Mouse (Mus musculus) stomach, postnatal 0 days (tissue): ENCODE measurements around the gene Snupn. TPM values are rescaled to one million over a fixed set of nuclear protein-coding genes. Genes with fewer than 3 reads are reported as not detected.
A peak's percentile ranks its signal among the peaks of the same experiment; 100 is the strongest.
"Not testable (repeated sequence)": the region's sequence is repeated elsewhere in the genome, so short reads cannot be mapped to it uniquely, and the experiment has no call there.

ENCODE experiments used
- ATAC-seq: fragments of 200-750 bp; cut with Nextera tagmentation; 2 replicates; pipeline ENCODE4 v1.8.0; 2017; ENCODE audit not compliant: low FRiP score, low TSS enrichment
- DNase-seq: peaks from one replicate; pipeline ENCODE4 v3.0.0-alpha.2; 2016; ENCODE audit warnings: low spot score
- H3K27ac ChIP-seq: fragments of 300-500 bp; sonication (generic); replicated peaks from 2 replicates; pipeline ENCODE4 v1.5.1; 2014; ENCODE audit warnings: mild to moderate bottlenecking, control low read depth
- H3K27me3 ChIP-seq: fragments of 300-500 bp; sonication (generic); 2 replicates; pipeline ENCODE4 v1.6.1; 2014; ENCODE audit warnings: low read length; ENCODE audit not compliant: control insufficient read depth, insufficient read depth
- H3K36me3 ChIP-seq: fragments of 300-500 bp; sonication (generic); 2 replicates; pipeline ENCODE4 v1.6.1; 2014; ENCODE audit warnings: low read length, mixed read lengths; ENCODE audit not compliant: control insufficient read depth, insufficient read depth
- H3K4me1 ChIP-seq: fragments of 300-500 bp; sonication (generic); replicated peaks from 2 replicates; pipeline ENCODE4 v1.6.1; 2014; ENCODE audit warnings: antibody characterized with exemption; ENCODE audit not compliant: control insufficient read depth, insufficient read depth
- H3K4me2 ChIP-seq: fragments of 300-500 bp; sonication (generic); replicated peaks from 2 replicates; pipeline ENCODE4 v1.6.1; 2014; ENCODE audit warnings: low read depth, mild to moderate bottlenecking, control low read depth, moderate library complexity
- H3K4me3 ChIP-seq: fragments of 300-500 bp; sonication (generic); 2 replicates; pipeline ENCODE4 v1.5.1; 2014; ENCODE audit warnings: low read depth, low read length, control low read depth
- H3K9ac ChIP-seq: fragments of 300-500 bp; sonication (generic); 2 replicates; pipeline ENCODE4 v1.6.1; 2014; ENCODE audit warnings: mild to moderate bottlenecking, low read length, control low read depth, mixed read lengths
- H3K9me3 ChIP-seq: fragments of 300-500 bp; sonication (generic); 2 replicates; pipeline ENCODE4 v1.6.1; 2016; ENCODE audit warnings: low read length; ENCODE audit not compliant: control insufficient read depth
- CTCF ChIP-seq: IDR thresholded peaks from 2 replicates; pipeline ENCODE4 v1.5.1; 2016; ENCODE audit warnings: antibody characterized with exemption, low read depth, mild to moderate bottlenecking, moderate library complexity
- EP300 ChIP-seq: optimal IDR thresholded peaks from 2 replicates; pipeline ENCODE3; 2016; ENCODE audit warnings: antibody characterized with exemption
- WGBS: fragments of 180-500 bp; shearing (Covaris S2); extraction: QIAGEN DNeasy Blood & Tissue Kit; methylation state at CpG from one replicate; pipeline ENCODE4 v1.1.7; 2014; 5-methylcytosine and 5-hydroxymethylcytosine counted together
- polyA plus RNA-seq: library from polyadenylated mRNA; unstranded; fragments of >200 nt; fragmentation: Nextera tagmentation; extraction: Ambion mirVana; gene quantifications from 2 replicates; pipeline ENCODE4 v1.2.1, GENCODE M21; 2015

The Snupn gene
- polyA plus RNA-seq, 1 experiment from 2014 or later: 13.8 TPM

DNA sequence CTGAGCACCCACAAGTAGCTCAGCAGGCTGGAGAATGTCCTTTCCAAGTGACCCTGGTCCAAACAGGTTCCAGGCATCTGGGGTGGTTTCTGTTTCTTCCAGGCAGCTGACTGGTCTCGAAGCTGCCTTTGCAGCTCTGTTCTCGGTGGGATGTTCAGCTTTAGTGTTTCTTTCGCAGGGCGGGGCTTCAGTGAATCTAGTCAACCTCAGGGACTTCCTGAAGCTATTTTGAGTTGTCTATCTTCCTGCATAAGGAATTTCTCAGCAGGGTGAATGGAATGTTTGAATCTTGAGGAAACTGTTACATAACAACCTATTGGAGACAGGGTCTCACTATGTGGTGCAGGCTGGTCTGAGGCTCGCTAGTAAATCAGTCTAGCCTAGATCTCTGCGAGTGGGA, 29.5 kb downstream of the Snupn start:
- H3K4me1 ChIP-seq: no peaks in the 10 kb centered on the region
- no peaks in the 10 kb centered on the region for H3K27me3 ChIP-seq
- no peak for ATAC-seq
- no peak overlapping the region for H3K4me3 ChIP-seq
- no peak overlapping the region for H3K4me2 ChIP-seq
- H3K9ac ChIP-seq: no peak overlapping the region
- H3K36me3 ChIP-seq: peaks cover 5% of the 10 kb centered on the region; the same call in 1 of the 2 replicates
- no peak for DNase-seq
- no peak for TF ChIP-seq CTCF
- TF ChIP-seq EP300: no peak
- 93% methylated on average over 6 of the region's 6 CpGs for WGBS
- H3K9me3 ChIP-seq: no peaks in the 10 kb centered on the region
- no peak overlapping the region for H3K27ac ChIP-seq

- Histone ChIP-seq H3K4me3 (no peak overlapping the region), H3K27ac (no peak overlapping the region), H3K9me3 (no peaks in the 10 kb centered on the region), H3K4me2 (no peak overlapping the region), H3K9ac (no peak overlapping the region), H3K4me1 (no peaks in the 10 kb centered on the region), H3K27me3 (no peaks in the 10 kb centered on the region), H3K36me3 (peaks cover 5% of the 10 kb centered on the region; the same call in 1 of the 2 replicates)
- 55% methylated on average over 1 of the region's 1 CpGs for WGBS
- ATAC-seq (no peak), DNase-seq (no peak)
- no peak for TF ChIP-seq EP300
- no peak for TF ChIP-seq CTCF
Measured at GRCm38 (mm10) chr9:56981502-56981901, 30.8 kb downstream of the Snupn start.

DNA sequence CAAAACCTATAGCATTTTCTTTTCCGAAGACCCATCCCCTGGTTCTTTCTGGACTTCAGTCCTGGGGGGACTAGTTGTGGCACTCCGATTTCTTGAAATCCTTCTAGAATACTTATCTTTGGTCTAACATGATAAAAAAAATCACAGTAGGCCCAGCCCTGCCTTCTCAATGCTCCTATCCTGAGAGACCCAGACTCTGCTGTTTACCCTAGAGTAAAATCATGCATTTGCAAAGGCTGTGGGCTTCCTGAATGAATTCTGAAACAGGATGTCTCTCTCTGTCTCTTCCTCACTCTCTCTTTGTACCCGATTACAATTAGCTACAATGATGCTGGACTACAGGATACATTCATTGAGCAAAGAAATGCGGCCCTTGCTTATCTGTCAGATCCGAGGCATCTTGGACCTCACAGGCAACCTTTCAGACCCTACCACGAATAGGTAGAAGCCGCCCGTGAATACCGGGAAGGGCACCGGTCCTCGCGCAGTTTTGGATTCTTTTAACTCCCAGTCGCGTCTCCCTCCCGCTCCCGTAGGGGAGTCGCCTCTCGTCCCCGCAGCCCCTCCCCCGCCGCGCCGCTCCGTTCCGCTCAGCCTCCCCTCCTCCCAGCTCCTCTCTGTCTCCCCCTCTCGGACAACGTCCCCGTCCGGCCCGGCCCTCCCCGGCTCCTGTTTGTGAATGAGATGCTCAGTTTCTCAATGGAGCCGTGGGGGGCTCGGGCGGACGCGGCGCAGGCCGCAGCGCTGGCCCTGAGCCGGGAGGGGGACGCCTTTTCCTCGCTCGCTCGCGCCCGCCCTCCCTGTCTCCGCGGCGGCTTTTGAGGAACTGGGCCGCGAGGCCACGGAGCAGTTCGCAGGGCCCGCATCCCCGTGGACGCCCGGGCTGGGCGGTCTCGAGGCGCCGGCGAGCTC, 43.9 kb downstream of the Snupn start, which contains the start of gene Ptpn9:
Ptpn9 (plus strand) TSS at position 638 of the 912 bp plus-strand sequence.
- Histone ChIP-seq H3K27ac (peak within 1 kb of the TSS; percentile 98), H3K36me3 (no peaks in the 10 kb centered on the region), H3K4me1 (no peaks in the 10 kb centered on the region), H3K4me3 (peak within 1 kb of the TSS; percentile 84), H3K4me2 (peak within 1 kb of the TSS; percentile 69), H3K27me3 (no peaks in the 10 kb centered on the region), H3K9me3 (no peaks in the 10 kb centered on the region), H3K9ac (peak within 1 kb of the TSS; percentile 95)
- peak; percentile 91 for DNase-seq
- peak; percentile 92 for ATAC-seq
- WGBS: 2% methylated on average over 59 of the region's 62 CpGs
- TF ChIP-seq CTCF (peak; percentile 79), EP300 (no peak)

GRCm38 (mm10) chr9:56995198-56996027, 44.7 kb downstream of the Snupn start:
- DNase-seq (peak; percentile 80), ATAC-seq (peak; percentile 84)
- H3K9me3 ChIP-seq: no peaks in the 10 kb centered on the region
- H3K27me3 ChIP-seq: no peaks in the 10 kb centered on the region
- TF ChIP-seq EP300 (no peak), CTCF (no peak)
- H3K9ac ChIP-seq: peak overlapping the region; percentile 95
- peak overlapping the region; percentile 84 for H3K4me3 ChIP-seq
- peak overlapping the region; percentile 69 for H3K4me2 ChIP-seq
- H3K27ac ChIP-seq: peak overlapping the region; percentile 98
- H3K4me1 ChIP-seq: no peaks in the 10 kb centered on the region
- under 1% methylated on average over 74 of the region's 80 CpGs for WGBS
- H3K36me3 ChIP-seq: no peaks in the 10 kb centered on the region

GRCm38 (mm10) chr9:56996028-56996346, 45.3 kb downstream of the Snupn start:
- peak overlapping the region; percentile 98 for H3K27ac ChIP-seq
- ATAC-seq: no peak

DNA sequence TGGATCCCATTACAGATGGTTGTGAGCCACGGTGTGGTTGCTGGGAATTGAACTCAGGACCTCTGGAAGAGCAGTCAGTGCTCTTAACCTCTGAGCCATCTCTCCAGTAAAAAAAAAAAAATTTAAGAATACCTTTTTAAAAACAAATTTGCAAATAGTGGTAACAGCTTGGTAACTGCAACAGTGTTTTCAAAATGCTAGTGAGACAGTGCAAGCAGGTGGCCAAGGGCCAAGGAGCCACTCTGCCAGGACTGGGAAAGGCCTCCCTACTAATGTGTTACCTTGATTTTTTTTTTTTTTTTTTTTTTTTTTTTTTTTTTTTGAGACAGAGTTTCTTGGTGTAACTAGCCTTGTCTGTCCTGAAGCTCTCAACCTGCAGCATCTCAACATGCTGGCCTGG, 46.5 kb downstream of the Snupn start:
- not testable (repeated sequence) for H3K9ac ChIP-seq, ATAC-seq, H3K4me1 ChIP-seq, H3K27ac ChIP-seq, DNase-seq, H3K36me3 ChIP-seq, H3K4me3 ChIP-seq, H3K4me2 ChIP-seq, H3K27me3 ChIP-seq, H3K9me3 ChIP-seq
- 88% methylated on average over 1 of the region's 1 CpGs for whole genome bisulfite sequencing

More at GRCm38 (mm10) chr9:56996028-56996346, 45.3 kb downstream of the Snupn start:
- no peaks in the 10 kb centered on the region for H3K9me3 ChIP-seq
- no peaks in the 10 kb centered on the region for H3K36me3 ChIP-seq
- no peaks in the 10 kb centered on the region for H3K27me3 ChIP-seq
- peak overlapping the region; percentile 95 for H3K9ac ChIP-seq
- H3K4me1 ChIP-seq: no peaks in the 10 kb centered on the region
- TF ChIP-seq CTCF (no peak), EP300 (no peak)
- 0% methylated on average over 5 of the region's 5 CpGs for WGBS
- no peak for DNase-seq
- peak overlapping the region; percentile 84 for H3K4me3 ChIP-seq
- H3K4me2 ChIP-seq: peak overlapping the region; percentile 69
